Mouse (Mus musculus): Measurements from ENCODE around the gene H2afv.

GRCm38 (mm10) chr11:6417069-6417468 is 27.2 kb downstream of the H2afv start:
- TF ChIP-seq EP300 (IDR thresholded peaks at IDR 0.05; ENCODE audit: insufficient read depth, low read depth, low read length) (no peak), POLR2A (IDR thresholded peaks at IDR 0.05; ENCODE audit: insufficient read depth, low read length) (no peak), CTCF (IDR thresholded peaks at IDR 0.05; ENCODE audit: low read depth, low read length) (no peak)
